Mouse (Mus musculus) lung, postnatal 0 days (tissue): Measurements from ENCODE around the gene Faf2.

Experiments
- CTCF ChIP-seq: IDR thresholded peaks from 2 replicates; pipeline ENCODE4 v1.5.1; 2016; ENCODE audit warnings: antibody characterized with exemption, mild to moderate bottlenecking
- EP300 ChIP-seq: IDR thresholded peaks from 2 replicates; pipeline ENCODE4 v1.6.1; 2016; ENCODE audit warnings: antibody characterized with exemption, mild to moderate bottlenecking, control low read depth

GRCm38 (mm10) chr13:54660877-54661276, 39.3 kb downstream of the Faf2 start:
- TF ChIP-seq EP300 = no peak
- TF ChIP-seq CTCF = no peak
